Mouse (Mus musculus) intestine, embryonic 14.5 days (tissue): ENCODE results near the gene Nobox. TPM values are rescaled to one million over a fixed set of nuclear protein-coding genes. Genes with fewer than 3 reads are reported as not detected.

Source experiments
- ATAC-seq: fragments of 200-750 bp; cut with Nextera tagmentation; replicated peaks from 2 replicates; pipeline ENCODE4 v1.8.0; 2017; ENCODE audit warnings: low read depth, moderate number of reproducible peaks, moderate TSS enrichment, moderate library complexity; ENCODE audit not compliant: low FRiP score, low TSS enrichment
- DNase-seq: peaks from one replicate; pipeline ENCODE4 v3.0.0-alpha.2; 2018; ENCODE audit warnings: low spot score
- H3K27ac ChIP-seq: fragments of 300-500 bp; sonication (generic); 2 replicates; pipeline ENCODE4 v1.5.1; 2014; ENCODE audit warnings: low read depth, mild to moderate bottlenecking, control low read depth
- H3K27me3 ChIP-seq: fragments of 300-500 bp; sonication (generic); replicated peaks from 2 replicates; pipeline ENCODE4 v1.6.1; 2014; ENCODE audit warnings: low read length, control low read depth; ENCODE audit not compliant: control insufficient read depth, insufficient read depth
- H3K36me3 ChIP-seq: fragments of 300-500 bp; sonication (generic); 2 replicates; pipeline ENCODE4 v1.6.1; 2014; ENCODE audit warnings: low read length, control low read depth; ENCODE audit not compliant: control insufficient read depth, insufficient read depth
- H3K4me1 ChIP-seq: fragments of 300-500 bp; sonication (generic); replicated peaks from 2 replicates; pipeline ENCODE4 v1.6.1; 2014; ENCODE audit warnings: low read length, control low read depth, mixed read lengths; ENCODE audit not compliant: control insufficient read depth, insufficient read depth
- H3K4me2 ChIP-seq: fragments of 300-500 bp; sonication (generic); 2 replicates; pipeline ENCODE4 v1.6.1; 2014; ENCODE audit warnings: low read length
- H3K4me3 ChIP-seq: fragments of 300-500 bp; sonication (generic); 2 replicates; pipeline ENCODE4 v1.5.1; 2014; ENCODE audit warnings: low read depth, low read length, control low read depth, mixed read lengths
- H3K9ac ChIP-seq: fragments of 300-500 bp; sonication (generic); 2 replicates; pipeline ENCODE4 v1.6.1; 2014; ENCODE audit warnings: mild to moderate bottlenecking, low read length
- H3K9me3 ChIP-seq: fragments of 300-500 bp; sonication (generic); 2 replicates; pipeline ENCODE4 v1.6.1; 2016; ENCODE audit warnings: low read length, control low read depth; ENCODE audit not compliant: control insufficient read depth
- WGBS: fragments of 180-500 bp; shearing (Covaris S2); extraction: QIAGEN DNeasy Blood & Tissue Kit; methylation state at CpG from one replicate; pipeline ENCODE4 v1.1.7; 2014; 5-methylcytosine and 5-hydroxymethylcytosine counted together
- polyA plus RNA-seq: library from polyadenylated mRNA; unstranded; fragments of >200 nt; fragmentation: Nextera tagmentation; extraction: Ambion mirVana; gene quantifications from 2 replicates; pipeline ENCODE4 v1.2.1, GENCODE M21; 2014

Gene Nobox
- polyA plus RNA-seq, 1 experiment from 2014 or later, result not detected

GRCm38 (mm10) chr6:43265363-43266041 is 43.9 kb downstream of the Nobox start, which contains the start of gene Arhgef5:
TSS of gene Arhgef5 (plus strand) at chr6:43265582.
- peak within 1 kb of the TSS; percentile 82 for H3K4me2 ChIP-seq
- H3K9ac ChIP-seq, result peak within 1 kb of the TSS; percentile 84
- peak within 1 kb of the TSS; percentile 58 for H3K27ac ChIP-seq
- ATAC-seq (peak; percentile 92), DNase-seq (peak; percentile 87)
- H3K36me3 ChIP-seq, result 0 out of 2 replicates have a peak, but pooled peaks cover 3% of the 10 kb centered on the region
- H3K9me3 ChIP-seq, result no peaks in the 10 kb centered on the region
- peak within 1 kb of the TSS; percentile 68 for H3K4me3 ChIP-seq
- peaks cover 3% of the 10 kb centered on the region; the same call in 1 of the 2 replicates for H3K4me1 ChIP-seq
- WGBS, result under 1% methylated on average over 43 of the region's 48 CpGs
- no peaks in the 10 kb centered on the region for H3K27me3 ChIP-seq

DNA sequence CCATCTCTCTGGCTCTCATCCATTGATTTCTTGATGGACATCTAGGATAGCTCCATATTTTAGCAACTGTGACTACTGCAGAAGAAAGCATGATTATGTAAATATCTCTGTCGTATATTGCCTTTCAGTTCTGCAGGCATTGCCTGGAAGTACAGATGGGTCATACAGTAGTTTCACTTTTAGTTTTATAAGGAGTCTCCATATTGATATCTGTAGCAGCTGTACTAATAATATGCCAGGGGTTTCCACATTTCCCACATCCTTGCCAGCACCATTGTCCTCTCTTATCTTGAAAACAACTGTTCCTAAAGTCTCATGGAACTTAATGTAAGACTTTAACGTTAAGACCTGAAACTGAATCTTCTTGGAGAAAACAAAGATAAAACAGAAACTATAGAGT is 48.6 kb downstream of the Nobox start:
- H3K4me3 ChIP-seq, result no peak overlapping the region
- no peak overlapping the region for H3K9ac ChIP-seq
- no peak for DNase-seq
- WGBS, result 66% methylated on average over 2 of the region's 2 CpGs
- 0 out of 2 replicates have a peak, but pooled peaks cover 3% of the 10 kb centered on the region for H3K36me3 ChIP-seq
- H3K27me3 ChIP-seq, result no peaks in the 10 kb centered on the region
- no peak for ATAC-seq
- H3K4me1 ChIP-seq, result peaks cover 3% of the 10 kb centered on the region; the same call in 1 of the 2 replicates
- no peak overlapping the region for H3K4me2 ChIP-seq
- no peak overlapping the region for H3K27ac ChIP-seq
- no peaks in the 10 kb centered on the region for H3K9me3 ChIP-seq

DNA sequence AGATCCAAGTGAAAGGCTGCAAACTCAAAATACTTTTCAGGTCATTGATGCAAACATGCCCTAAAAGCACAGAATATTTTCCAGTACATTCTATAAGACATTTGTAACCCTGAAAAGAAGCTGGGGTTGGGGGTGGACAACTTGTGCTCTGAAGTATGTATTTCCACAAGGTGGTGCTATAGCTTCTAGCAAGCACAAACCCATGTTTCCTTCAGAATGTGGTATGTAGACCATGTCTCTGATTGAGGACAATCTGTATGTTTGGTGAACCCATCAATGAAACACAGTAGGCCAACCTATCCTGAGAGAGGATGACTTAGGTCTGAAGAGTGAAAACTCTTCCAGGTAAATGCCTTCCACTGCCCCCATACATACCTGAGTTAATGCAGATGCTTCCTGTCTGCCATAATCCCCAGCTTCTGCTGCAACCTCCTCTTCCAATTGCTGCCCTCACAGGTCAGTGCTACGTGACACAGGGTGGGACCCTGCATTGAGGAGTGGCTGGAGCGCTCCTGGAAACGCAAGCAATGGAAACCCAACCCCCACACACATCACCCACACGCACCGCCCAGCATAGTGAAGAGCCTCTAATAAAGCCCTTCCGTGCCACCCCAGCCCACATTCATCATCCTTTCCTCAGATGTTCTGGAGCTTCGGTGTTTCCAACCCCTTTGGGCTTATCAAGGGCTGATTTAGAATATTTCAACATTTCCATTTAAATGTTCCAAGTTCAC is 55.0 kb downstream of the Nobox start:
- WGBS, result 56% methylated on average over 7 of the region's 7 CpGs
- H3K27ac ChIP-seq, result no peak overlapping the region

More for the DNA sequence above, 55.0 kb downstream of the Nobox start:
- Histone ChIP-seq H3K9ac (no peak overlapping the region), H3K4me2 (no peak overlapping the region), H3K9me3 (no peaks in the 10 kb centered on the region), H3K4me3 (no peak overlapping the region), H3K27me3 (no peaks in the 10 kb centered on the region), H3K36me3 (no peaks in the 10 kb centered on the region), H3K4me1 (no peaks in the 10 kb centered on the region)
- DNase-seq, result no peak
- ATAC-seq, result no peak

Other genes with a start within 250 kb of the Nobox start
- gene Olfr441, start 203.2 kb downstream of the Nobox start, polyA plus RNA-seq, result not detected in 2 replicates
- gene Olfr237-ps1, start 163.0 kb downstream of the Nobox start, polyA plus RNA-seq, result not detected in 2 replicates
- gene Olfr437, start 146.3 kb downstream of the Nobox start, polyA plus RNA-seq, result not detected in 2 replicates
- not detected in 2 replicates for gene Olfr13, start 137.4 kb downstream of the Nobox start, polyA plus RNA-seq
- not detected in 2 replicates for gene Olfr435, start 112.4 kb downstream of the Nobox start, polyA plus RNA-seq
- not detected in 2 replicates for gene Olfr434, start 96.5 kb downstream of the Nobox start, polyA plus RNA-seq
- not detected in 2 replicates for gene Olfr47, start 78.0 kb downstream of the Nobox start, polyA plus RNA-seq
- gene Arhgef5, start 44.0 kb downstream of the Nobox start, polyA plus RNA-seq, result 17.3 and 20.3 TPM in 2 replicates